Mouse (Mus musculus) skeletal muscle tissue, adult 2 months (tissue): ENCODE results near the gene Fbxl17.

Experiments
- DNase-seq: peaks from one replicate; pipeline ENCODE4 v3.0.0-alpha.2; 2012; ENCODE audit warnings: low read depth, low spot score

Fbxl17 gene

DNA sequence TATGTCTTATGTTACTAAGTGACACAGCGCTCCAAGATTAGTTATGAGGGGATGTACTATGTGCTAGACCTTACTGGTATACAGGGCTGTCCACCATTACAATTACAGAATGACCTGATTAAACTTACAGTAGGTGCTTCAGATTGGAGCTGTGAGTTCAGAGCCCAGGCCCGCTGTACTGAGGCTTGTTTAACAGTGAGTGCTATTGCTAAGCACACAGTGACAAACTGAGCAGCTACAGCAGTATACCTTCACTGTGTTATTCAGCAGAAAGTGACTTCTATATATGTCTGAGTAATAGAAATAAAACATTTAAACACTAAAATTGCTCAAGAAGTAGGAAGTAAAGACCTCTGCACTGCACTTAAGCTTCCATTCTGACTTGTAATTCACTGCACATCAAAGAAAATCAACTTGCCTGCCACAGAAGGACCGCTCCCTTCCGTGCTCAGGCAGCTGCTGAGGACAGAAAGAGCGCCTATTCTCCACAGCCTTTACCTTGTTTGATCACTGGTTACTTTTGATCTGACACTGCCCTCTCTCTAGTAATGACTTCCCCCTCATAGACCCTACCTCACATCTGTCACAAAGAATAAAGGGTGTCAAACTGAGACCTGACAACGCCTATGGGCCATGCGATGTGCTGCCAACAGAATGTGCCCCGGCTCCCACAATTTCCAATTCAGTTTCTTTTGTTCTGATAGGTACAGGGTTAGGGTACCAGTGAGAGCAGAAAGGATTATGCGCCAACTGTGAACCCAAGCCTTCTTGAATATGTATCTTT lies 39.9 kb downstream of the Fbxl17 start:
- no peak for DNase-seq

GRCm38 (mm10) chr17:63458052-63458451 lies 41.8 kb downstream of the Fbxl17 start:
- DNase-seq, result no peak

DNA sequence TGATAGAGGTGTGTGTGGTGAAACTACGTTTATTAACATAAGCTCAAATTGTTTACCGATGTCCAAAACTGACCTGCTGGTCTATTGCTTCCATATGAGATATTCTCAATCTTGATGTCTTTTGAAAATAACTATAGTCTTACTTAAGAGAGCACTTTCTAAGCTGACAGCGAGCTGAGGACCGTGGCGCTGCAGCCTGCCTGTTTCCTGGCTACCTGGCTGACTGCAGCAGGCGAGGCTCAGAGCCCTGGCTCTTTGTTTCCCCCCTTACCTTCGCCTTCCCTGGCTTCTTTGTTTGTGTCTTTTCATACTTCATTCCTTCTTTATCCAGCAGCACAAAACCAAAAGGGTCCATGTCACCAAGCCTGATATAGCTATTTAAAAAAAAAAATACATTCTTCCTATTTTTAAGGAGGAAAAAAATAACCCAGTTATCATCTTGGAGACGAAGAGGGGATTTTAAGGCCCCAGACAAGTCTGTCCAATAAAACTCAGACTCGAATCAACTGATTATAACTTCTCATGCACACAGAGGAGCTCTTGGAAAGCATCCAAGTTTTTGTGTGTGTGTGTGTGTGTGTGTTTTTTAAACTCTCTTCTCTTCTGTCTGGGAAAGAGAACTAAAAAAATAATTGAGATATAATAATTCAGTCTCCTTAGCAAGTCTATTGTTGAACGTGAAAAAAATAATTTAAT lies 48.4 kb downstream of the Fbxl17 start:
- no peak for DNase-seq

DNA sequence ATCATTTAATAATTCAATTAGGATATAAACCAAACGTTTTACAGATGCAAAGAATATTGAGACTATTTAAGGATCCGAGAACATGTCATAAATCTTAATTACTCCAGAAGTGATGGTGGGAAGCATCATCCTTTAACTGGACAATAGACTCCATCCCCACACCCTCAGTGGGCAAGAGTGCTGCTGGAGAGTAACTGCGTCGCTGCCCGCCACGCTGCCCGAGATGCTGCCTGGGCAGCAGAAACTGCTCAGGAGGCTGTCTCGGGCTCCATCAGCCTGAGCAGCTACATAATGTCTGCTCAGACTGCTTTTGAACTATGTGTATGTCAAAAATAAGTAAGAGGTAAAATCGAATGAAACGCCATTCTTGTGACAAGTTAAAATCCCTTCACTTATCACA lies 52.1 kb downstream of the Fbxl17 start:
- DNase-seq, result no peak

- no peak for DNase-seq
These were observed 52.7 kb downstream of the Fbxl17 start for GRCm38 (mm10) chr17:63446971-63447679.

DNA sequence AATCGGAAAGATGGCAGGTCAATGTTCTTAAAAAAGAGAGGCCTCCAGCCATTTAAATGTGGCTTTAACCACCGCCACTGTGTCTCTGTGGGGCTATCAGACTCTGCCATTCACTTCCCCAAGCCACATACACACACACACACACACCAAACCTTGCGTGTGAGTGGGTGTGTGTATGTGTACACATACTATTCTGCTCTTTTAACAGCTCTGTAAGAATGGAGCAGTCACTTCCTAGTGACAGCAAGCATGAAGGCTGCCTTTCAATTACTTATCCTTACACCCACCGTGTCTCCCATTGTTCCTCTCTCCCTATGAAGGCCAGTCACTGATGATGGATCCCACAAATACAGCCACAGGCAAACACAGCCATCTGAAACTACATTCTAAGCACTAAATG lies 54.6 kb downstream of the Fbxl17 start:
- DNase-seq, result no peak

DNA sequence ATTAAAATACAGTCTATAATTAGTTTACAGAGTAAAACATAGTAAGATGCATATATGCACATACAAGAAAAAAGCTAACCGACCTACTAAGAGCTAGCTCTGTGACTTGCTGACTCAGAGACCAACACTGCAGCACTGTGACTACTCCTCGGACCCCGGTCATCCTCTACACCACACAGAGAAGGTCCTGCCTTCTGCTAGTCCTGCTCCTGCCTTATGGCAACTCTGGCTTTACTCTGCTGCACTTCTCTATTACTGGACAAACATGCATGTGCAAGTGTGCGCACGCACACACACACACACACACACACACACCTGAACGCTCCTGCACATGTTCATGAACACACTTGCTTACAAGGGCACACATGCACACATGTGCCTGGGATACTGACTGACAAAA lies 62.4 kb downstream of the Fbxl17 start:
- DNase-seq, result no peak

- no peak for DNase-seq
These were observed 65.7 kb downstream of the Fbxl17 start for GRCm38 (mm10) chr17:63434081-63434480.

- DNase-seq, result no peak
These were observed 68.2 kb downstream of the Fbxl17 start for GRCm38 (mm10) chr17:63431650-63432049.

DNA sequence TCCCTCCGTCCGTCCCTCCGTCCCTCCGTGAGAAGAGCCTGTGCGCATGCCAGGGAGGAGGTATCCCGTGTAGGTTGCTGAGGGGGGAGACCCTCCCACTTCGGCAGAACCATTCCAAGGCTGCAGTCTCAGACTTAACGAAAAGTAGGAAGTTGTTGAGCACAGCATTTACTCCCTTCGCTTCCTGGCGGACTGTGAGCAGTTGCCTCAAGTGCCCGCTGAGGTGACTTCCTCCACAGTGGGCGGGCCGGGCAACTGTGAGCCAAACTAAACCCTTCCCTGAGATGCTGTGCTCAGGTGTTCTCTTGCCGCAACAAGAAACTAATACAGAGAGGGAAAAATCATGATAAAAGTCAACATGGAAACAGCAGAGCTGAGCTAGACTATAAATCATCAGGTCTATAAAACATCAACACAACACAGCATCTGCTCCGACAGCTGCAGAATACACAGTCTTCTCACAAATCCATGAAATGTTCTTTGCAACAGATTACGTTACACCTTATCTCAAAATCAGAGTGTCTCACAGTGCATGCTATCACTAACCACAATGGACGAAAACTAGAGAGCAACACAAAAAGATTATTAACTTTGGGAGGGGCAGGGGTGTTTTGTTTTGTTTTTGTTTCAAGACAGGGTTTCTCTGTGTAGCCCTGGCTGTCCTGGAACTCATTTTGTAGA lies 69.3 kb downstream of the Fbxl17 start:
- no peak for DNase-seq

DNA sequence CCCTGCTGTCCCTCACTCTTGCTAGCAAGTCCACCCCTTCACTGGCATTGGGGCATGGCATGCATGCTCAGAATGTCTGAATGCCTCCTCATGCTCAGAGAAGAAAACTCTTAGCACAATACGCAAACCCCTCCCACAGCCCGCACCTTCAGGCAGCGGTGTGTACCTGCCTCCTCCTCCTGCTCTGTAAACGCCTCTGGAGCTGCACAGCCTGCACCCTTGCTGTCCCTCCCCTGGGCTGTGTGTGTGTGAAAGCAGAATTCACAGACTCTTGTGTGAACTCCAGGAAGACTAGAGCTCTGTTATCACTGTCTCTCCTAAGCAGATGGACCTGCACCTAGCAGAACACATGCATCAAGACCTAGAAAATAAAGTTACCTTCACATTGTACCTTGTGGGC lies 76.0 kb downstream of the Fbxl17 start:
- DNase-seq, result no peak

DNA sequence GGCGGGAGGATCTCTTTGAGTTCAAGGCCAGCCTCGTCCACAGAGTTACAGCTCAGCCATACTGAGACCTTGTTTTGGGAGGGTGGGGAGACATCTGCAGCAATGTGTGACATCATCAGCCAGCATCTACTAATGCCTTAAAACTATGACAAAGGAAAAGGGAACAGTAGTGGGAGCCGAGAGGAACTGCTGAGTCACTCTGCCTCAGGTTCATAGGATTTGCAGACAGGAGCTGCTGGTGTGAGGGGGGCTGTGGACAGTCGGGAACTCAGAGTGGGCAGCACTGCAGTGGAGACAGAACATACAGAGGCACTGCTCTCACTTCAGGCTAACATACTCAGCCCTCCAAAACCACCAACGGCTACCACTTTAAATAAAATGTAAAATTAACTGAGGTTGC lies 77.1 kb downstream of the Fbxl17 start:
- DNase-seq, result no peak

DNA sequence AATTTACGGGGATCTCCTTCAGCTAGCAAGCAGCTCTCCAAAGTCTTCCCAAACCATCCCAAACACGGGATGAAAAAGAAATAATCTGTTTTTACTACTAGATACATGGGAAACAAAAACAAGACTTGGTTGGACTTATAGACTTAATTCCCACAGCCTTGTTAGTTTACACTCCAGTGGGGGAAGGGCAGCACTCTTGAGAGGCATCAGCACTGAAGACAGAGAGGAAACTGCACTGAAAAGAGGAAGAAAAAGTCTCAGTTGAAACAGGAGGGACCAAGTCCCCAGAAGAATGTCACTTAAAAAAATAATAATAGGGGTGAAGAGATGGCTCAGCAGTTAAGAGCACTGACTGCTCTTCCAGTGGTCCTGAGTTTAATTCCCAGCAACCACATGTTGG lies 78.0 kb downstream of the Fbxl17 start:
- DNase-seq, result no peak

DNA sequence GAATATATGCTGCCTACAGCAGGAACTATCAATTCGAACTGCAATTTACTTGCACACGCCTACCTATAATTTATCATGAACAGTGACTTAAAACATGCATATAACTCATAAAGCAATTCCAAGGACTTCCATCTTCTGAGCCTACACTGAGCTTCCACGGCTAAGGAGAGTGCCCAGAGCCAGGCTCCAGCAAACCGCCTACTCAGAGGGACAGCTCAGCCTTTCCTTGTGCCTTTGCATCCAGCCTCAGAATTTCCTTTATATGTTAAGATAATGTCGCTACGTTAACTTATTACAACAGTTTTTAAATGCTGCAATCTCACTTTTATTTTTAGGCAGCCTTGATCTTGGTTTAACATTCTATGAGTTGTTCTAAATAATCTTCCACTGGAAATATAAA lies 80.3 kb downstream of the Fbxl17 start:
- DNase-seq, result no peak

DNA sequence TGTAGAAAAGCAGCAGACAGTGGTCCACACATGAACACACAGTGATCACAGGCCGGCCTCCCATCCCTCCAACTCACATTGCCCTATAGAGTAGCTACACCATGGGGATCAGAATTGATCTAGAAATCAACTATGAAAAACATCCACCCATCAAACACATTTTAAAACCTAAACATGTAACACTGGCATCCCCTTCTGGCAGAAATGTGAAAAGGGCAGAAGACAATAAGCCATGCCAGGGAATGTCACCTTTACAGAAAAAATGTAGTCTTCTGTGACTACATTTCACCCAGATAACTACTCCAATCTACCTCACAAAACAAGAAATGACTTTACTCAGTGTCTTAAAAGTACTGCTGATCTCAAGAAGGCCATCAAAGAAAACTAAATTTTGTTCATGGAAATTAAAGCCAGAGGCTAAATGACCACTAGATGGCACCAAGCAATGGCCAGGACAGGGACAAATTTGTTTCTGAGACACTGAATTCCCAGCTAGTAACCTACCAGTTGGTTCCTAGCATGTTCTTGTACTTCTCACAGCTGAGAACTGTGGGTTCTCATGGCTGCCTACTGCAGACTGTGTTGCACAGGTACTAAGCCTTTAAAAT lies 85.7 kb downstream of the Fbxl17 start:
- DNase-seq, result no peak

GRCm38 (mm10) chr17:63411564-63411963 lies 88.3 kb downstream of the Fbxl17 start:
- no peak for DNase-seq

GRCm38 (mm10) chr17:63410101-63410500 lies 89.7 kb downstream of the Fbxl17 start:
- DNase-seq, result no peak

- DNase-seq, result no peak
These were observed 93.9 kb downstream of the Fbxl17 start for GRCm38 (mm10) chr17:63405955-63406354.

DNA sequence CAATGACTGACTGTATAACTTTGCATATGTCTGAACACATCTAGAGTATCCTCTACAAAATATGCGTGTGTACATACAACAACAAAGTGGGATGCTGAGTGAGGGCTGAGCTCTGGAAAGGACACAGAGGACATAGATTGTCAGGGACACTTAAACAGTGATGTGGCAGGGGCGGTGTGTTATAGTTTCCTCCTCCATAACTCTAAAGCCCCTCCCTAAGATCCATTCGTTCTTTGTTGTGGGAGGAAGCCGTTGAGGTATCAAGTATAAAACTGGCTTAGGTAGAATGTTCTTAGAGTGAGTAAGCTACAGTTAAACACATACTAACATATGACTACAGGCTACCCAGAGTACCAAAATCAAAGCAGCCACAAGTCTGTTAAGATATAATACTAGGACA lies 94.3 kb downstream of the Fbxl17 start:
- no peak for DNase-seq

GRCm38 (mm10) chr17:63404968-63405367 lies 94.8 kb downstream of the Fbxl17 start:
- DNase-seq, result peak; percentile 22

DNA sequence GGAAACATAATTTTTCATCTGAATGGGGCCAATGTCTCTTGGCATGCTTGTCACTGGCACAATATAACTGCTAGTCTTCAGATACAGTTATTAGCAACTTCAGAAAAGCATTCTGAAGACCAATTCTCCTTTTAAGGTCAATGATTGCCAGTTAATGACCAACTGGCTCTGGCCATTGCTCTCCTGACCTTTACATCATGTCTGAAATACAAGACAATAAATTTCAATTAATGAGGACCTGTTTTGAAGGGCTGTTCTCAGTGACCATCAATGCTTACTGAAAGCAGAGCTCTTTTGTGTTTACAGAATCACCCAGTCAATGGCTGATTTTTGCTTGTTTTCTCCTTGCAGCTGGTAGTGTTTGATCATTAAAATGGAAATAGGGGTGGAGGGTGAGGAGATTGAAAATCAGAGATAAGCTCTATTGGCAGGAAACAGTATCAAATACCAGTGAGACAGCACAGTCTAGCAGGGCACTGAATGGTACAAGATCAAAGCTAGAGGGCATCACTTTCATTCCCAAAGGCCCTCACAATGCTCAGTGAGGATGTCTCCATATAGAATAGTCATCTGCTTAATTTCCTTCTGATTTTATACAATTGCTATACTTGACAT lies 95.9 kb downstream of the Fbxl17 start:
- no peak for DNase-seq
